Mouse (Mus musculus) liver, embryonic 14.5 days (tissue): ENCODE data around the gene Tcte1. TPM values are rescaled to one million over a fixed set of nuclear protein-coding genes. Genes with fewer than 3 reads are reported as not detected.

Experiments
- ATAC-seq: fragments of 200-750 bp; cut with Nextera tagmentation; 2 replicates; pipeline ENCODE4 v1.8.0; 2017; ENCODE audit warnings: moderate number of reproducible peaks, mild to moderate bottlenecking, moderate library complexity; ENCODE audit not compliant: insufficient read depth
- DNase-seq, 3 experiments: peaks; one replicate each; pipeline ENCODE4 v3.0.0-alpha.2; 2012 to 2013; ENCODE audit warnings: low read depth in 3 of 3, low spot score in 3 of 3
- H3K27ac ChIP-seq: fragments of 300-500 bp; sonication (generic); 2 replicates; pipeline ENCODE4 v1.5.1; 2014; ENCODE audit warnings: moderate library complexity, mild to moderate bottlenecking, control low read depth, inconsistent platforms
- H3K27me3 ChIP-seq: fragments of 300-500 bp; sonication (generic); 2 replicates; pipeline ENCODE4 v1.6.1; 2014; ENCODE audit warnings: mild to moderate bottlenecking, low read length, moderate library complexity; ENCODE audit not compliant: control insufficient read depth, insufficient read depth
- H3K36me3 ChIP-seq: fragments of 300-500 bp; sonication (generic); replicated peaks from 2 replicates; pipeline ENCODE4 v1.6.1; 2014; ENCODE audit warnings: low read depth; ENCODE audit not compliant: control insufficient read depth, insufficient read depth
- H3K4me1 ChIP-seq, 2 experiments: fragments of 200-500 bp in 1 of 2; fragments of 300-500 bp in 1 of 2; sonication (generic) in 1 of 2; replicated peaks; 2 replicates each; pipeline ENCODE4 v1.6.1; 2012 to 2014; ENCODE audit warnings: antibody characterized with exemption in 1 of 2, inconsistent platforms in 1 of 2, low read length in 1 of 2; ENCODE audit not compliant: control insufficient read depth in 2 of 2, insufficient read depth in 2 of 2
- H3K4me2 ChIP-seq: fragments of 300-500 bp; sonication (generic); 2 replicates; pipeline ENCODE4 v1.6.1; 2014; ENCODE audit warnings: low read depth, mild to moderate bottlenecking, control low read depth, moderate library complexity
- H3K4me3 ChIP-seq, 2 experiments: fragments of 200-500 bp in 1 of 2; fragments of 300-500 bp in 1 of 2; sonication (generic) in 1 of 2; 2 replicates each; pipeline ENCODE4 v1.5.1; 2012 to 2014; ENCODE audit warnings: low read depth in 2 of 2, low read length in 2 of 2, mild to moderate bottlenecking in 2 of 2, control low read depth in 1 of 2, inconsistent platforms in 1 of 2, moderate library complexity in 1 of 2; ENCODE audit not compliant: insufficient read depth in 1 of 2
- H3K9ac ChIP-seq: fragments of 300-500 bp; sonication (generic); replicated peaks from 2 replicates; pipeline ENCODE4 v1.6.1; 2014; ENCODE audit warnings: mild to moderate bottlenecking, control low read depth, moderate library complexity
- H3K9me3 ChIP-seq: fragments of 300-500 bp; sonication (generic); 2 replicates; pipeline ENCODE4 v1.6.1; 2016; ENCODE audit warnings: low read length, mixed read lengths; ENCODE audit not compliant: control insufficient read depth
- CTCF ChIP-seq: IDR thresholded peaks from 2 replicates; pipeline ENCODE4 v1.5.1; 2016; ENCODE audit warnings: antibody characterized with exemption, low read depth, control low read depth
- EP300 ChIP-seq: IDR thresholded peaks from 2 replicates; pipeline ENCODE4 v1.6.1; 2016; ENCODE audit warnings: antibody characterized with exemption, low read depth
- WGBS: fragments of 180-500 bp; shearing (Covaris S2); extraction: QIAGEN DNeasy Blood & Tissue Kit; methylation state at CpG from one replicate; pipeline ENCODE4 v1.1.7; 2014; ENCODE audit not compliant: insufficient replicate concordance; 5-methylcytosine and 5-hydroxymethylcytosine counted together
- polyA plus RNA-seq, 2 experiments: library from polyadenylated mRNA; depleted of rRNA in 1 of 2; stranded (reverse) in 1 of 2; unstranded in 1 of 2; fragments of >200 nt; fragmentation: Nextera tagmentation in 1 of 2; extraction: Ambion mirVana in 1 of 2; gene quantifications; 2 replicates each; pipeline versions ENCODE4 v1.2.1 to v1.2.3; 2012 to 2014

Tcte1 gene
- polyA plus RNA-seq, 2 experiments: not detected

DNA sequence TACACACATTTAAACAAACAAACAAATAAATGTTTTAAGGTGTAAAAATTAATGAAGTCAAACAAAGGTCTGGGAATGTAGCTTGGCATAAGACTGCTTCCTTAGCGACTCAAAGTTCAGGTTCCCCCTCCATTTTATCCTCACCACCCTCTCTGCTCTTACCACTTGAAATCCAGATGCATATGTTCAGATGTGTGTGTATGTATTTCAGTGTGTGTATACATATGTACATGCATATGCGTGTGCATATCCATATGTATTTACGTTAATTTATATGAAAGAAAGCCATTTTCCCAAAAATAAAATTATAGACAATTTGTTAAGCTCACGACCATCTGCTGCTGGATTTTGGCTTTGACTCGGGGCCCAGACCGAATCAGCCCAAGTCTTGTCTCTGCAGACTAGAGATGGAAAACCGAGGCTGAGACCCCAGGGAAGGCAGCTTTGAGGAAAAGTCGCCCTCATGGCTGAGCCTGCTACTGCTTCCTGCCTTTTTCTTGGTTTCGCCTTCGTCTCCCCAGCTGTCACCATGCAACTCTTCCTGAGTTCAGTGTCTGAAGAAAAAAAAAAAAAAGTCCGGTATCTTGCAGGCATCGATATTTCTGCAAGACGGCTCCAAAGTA, 32.6 kb upstream of the Tcte1 start:
- WGBS: 53% methylated on average over 13 of the region's 13 CpGs
- Histone ChIP-seq H3K36me3 (no peaks in the 10 kb centered on the region), H3K9me3 (no peaks in the 10 kb centered on the region), H3K4me3 (no peak overlapping the region), H3K9ac (no peak overlapping the region), H3K27me3 (no peaks in the 10 kb centered on the region), H3K4me2 (no peak overlapping the region), H3K4me1 (no peaks in the 10 kb centered on the region), H3K27ac (no peak overlapping the region)
- no peak for TF ChIP-seq CTCF
- no peak for TF ChIP-seq EP300
- ATAC-seq: no peak
- no peak for DNase-seq

DNA sequence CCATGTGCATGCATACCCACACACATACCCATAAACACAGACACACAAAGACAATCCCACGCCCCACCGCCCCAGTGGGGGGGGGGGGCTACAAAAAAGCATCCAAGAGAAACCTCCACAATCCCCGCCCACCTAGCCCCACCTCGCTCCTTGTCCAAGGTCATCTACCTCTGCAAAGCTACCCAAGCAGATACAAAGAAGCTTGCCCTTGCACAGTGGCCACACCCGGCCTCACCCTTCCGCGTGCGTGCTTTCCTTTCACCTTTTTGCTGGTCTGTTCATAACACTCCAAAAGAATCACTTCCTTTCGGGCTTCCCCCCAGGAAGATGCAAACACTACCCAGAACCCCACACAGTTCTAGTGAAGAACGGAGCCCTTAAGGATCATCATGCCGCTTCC, 27.8 kb upstream of the Tcte1 start:
- no peak for DNase-seq
- Histone ChIP-seq H3K27ac (no peak overlapping the region), H3K27me3 (no peaks in the 10 kb centered on the region), H3K36me3 (no peaks in the 10 kb centered on the region), H3K4me1 (no peaks in the 10 kb centered on the region), H3K9me3 (no peaks in the 10 kb centered on the region), H3K9ac (no peak overlapping the region), H3K4me2 (no peak overlapping the region), H3K4me3 (no peak overlapping the region)
- 62% methylated on average over 11 of the region's 11 CpGs for WGBS
- no peak for TF ChIP-seq EP300
- ATAC-seq: no peak

DNA sequence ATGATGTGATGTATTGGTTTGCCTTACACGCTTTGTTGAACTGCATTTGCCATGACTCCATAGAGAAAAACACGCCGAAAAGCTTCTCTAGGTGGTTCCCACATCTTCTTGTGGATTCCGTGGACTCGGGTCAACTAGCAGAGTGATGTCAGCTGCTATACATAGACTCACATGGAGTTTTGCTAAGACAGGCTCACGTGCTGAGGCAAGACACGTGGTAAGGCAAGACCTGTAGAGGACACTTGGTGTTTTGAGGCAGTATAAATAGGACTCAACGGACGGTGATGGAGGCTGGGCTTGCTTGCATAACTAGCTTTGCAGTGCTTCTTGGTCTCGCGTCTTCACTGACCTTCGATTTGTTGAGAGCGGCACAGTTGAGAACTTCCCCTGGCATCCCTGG, 24.8 kb upstream of the Tcte1 start:
- no peak overlapping the region for H3K9ac ChIP-seq
- DNase-seq (no peak), ATAC-seq (no peak)
- H3K9me3 ChIP-seq: no peaks in the 10 kb centered on the region
- 64% methylated on average over 13 of the region's 13 CpGs for WGBS
- no peaks in the 10 kb centered on the region for H3K36me3 ChIP-seq
- TF ChIP-seq CTCF (no peak), EP300 (no peak)
- no peak overlapping the region for H3K4me2 ChIP-seq
- H3K4me3 ChIP-seq: no peak overlapping the region
- H3K27me3 ChIP-seq: no peaks in the 10 kb centered on the region
- no peak overlapping the region for H3K27ac ChIP-seq
- H3K4me1 ChIP-seq: no peaks in the 10 kb centered on the region; a peak in 1 of 4 replicates

DNA sequence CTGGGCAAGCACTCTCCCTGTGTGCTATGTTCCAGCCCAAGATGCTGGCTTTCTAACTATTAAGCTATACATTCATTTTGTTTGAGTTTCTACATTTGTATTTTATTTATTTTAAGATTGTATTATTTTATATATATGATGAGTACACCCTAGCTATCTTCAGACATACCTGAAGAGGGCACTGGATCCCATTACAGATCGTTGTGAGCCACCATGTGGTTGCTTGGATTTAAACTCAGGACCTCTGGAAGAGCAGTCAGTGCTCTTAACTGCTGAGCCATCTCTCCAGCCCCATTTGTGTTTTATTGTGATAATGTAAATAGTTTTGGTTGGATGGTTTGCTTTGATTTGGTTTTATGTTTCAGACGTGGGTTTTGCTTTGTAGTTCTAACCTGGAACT, 23.7 kb upstream of the Tcte1 start:
- H3K4me2 ChIP-seq: no peak overlapping the region
- H3K36me3 ChIP-seq: no peaks in the 10 kb centered on the region
- DNase-seq (no peak), ATAC-seq (no peak)
- H3K9me3 ChIP-seq: no peaks in the 10 kb centered on the region
- peaks cover 0 to 2% of the 10 kb centered on the region in 2 experiments; a peak in 2 of 4 replicates for H3K4me1 ChIP-seq
- H3K27me3 ChIP-seq: no peaks in the 10 kb centered on the region
- no peak overlapping the region for H3K9ac ChIP-seq
- 39% methylated on average over 2 of the region's 2 CpGs for WGBS
- no peak overlapping the region for H3K27ac ChIP-seq
- TF ChIP-seq EP300 (no peak), CTCF (no peak)
- no peak overlapping the region for H3K4me3 ChIP-seq

DNA sequence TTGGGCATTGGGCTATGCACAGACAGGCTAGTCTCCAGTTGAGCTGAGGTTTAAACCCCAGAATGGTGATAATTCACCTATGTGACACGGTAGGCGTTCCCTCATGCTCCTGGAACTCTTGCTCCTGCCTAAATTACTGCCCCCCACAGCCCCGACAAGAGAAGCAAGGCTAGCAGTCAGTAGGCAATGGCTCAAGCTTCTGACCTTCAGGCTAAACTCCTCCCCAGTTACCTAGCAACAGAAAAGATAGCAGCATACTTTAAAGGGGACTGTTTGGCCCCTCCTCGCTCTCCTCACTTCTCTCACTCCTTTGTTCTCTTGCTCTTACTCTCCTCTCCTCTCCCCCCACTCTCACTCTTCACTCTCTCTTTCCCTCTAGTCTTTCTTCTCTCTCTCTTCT, 22.3 kb upstream of the Tcte1 start:
- no peaks in the 10 kb centered on the region for H3K27me3 ChIP-seq
- no peak overlapping the region for H3K4me2 ChIP-seq
- no peak overlapping the region for H3K9ac ChIP-seq
- no peaks in the 10 kb centered on the region for H3K9me3 ChIP-seq
- peaks cover 0 to 2% of the 10 kb centered on the region in 2 experiments; a peak in 2 of 4 replicates for H3K4me1 ChIP-seq
- H3K36me3 ChIP-seq: no peaks in the 10 kb centered on the region
- H3K27ac ChIP-seq: no peak overlapping the region
- ATAC-seq (no peak), DNase-seq (no peak)
- WGBS: 42% methylated on average over 4 of the region's 4 CpGs
- no peak overlapping the region for H3K4me3 ChIP-seq
- no peak for TF ChIP-seq CTCF
- no peak for TF ChIP-seq EP300
